Mouse (Mus musculus) c-Kit-positive CD71-positive TER-119-positive erythroid progenitor cells, embryonic 14.5 days (primary cell): ENCODE measurements around the gene Tmem151b.

Source experiments
- DNase-seq: peaks from one replicate; pipeline ENCODE4 v3.0.0-alpha.2; 2013; ENCODE audit warnings: low spot score

Tmem151b gene

DNA sequence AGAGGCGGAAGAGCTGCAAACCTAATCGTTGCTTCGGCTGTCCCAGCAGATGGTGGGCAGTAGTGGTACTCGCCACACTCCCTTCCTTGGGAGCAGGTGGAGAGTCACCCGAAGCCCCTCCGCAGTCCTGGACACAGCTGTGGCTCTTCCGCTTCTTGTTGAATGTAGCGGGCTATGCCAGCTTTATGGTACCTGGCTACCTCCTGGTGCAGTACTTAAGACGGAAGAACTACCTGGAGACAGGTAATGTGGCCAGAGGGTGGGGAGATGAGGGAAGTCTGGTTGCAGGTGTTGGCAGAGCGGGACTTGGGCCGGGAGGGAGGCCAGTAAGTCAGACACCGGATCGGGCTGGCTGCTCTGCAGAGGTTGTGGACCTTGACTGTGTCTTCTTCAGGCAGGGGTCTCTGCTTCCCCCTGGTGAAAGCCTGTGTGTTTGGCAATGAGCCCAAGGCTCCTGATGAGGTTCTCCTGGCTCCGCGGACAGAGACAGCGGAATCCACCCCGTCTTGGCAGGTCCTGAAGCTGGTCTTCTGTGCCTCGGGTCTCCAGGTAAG is 15.1 kb upstream of the Tmem151b start:
- no peak for DNase-seq

DNA sequence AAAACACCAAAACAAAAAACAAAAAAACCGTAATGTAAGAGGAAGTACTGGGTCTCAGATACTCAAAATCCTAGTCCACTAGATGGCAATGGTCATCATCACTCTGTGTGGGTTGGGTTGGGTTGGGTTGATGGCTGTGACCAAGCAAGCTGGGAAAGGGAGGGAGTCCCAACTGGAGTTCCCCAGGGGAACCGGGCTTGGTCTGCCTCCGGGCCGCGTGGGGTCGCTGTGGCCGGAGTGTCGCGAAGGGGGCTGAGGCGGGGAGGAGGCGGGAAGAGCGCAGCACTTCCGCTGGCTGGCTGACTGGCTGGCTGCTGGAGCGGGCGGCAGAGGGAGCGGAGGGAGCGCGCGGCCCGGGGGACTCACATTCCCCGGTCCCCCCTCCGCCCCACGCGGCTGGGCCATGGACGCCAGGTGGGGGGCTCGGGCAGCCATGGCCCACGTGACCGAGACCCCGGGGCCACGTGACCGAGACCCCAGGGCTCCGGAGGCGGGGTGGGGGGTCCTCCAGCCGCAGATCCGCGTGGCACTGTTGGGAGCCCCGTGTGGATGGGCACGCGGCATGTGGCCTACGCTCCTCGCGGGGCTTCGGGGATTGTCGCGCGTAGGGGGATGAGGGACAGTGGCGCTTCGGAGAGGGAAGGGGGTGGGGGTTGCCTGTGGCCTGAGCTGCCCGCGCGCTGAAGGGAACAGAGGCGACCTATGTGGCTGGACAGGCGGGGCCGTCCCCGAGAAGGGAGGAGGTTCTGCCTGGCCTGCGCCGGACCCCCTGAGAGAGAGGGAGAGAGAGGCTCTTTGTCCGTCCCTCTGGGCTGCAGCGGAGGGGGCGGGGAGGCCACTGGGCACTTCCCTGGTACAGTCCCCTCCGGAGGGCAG is 14.4 kb upstream of the Tmem151b start, which contains the start of gene Slc35b2:
TSS of gene Slc35b2 (plus strand) at position 220 of the 876 bp plus-strand sequence.
- no peak for DNase-seq

DNA sequence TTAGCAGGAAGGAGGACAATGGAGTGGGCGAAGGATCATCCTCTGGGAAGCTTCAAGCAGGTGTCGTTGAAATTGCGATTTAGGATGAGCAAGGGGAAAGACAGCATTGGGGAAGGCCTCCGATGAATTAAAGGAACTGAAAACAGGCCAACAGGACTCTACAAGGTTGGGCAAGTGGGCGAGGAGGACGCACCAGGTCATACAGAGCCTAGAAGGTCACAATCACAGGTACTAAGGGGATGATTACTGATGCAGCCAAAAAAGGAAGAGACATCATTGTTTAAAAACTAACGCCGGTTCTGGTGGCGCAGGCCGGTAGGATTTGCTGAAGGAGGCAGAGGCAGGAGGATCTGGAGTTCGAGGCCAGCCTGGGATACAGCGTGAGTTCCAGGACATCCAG is 13.7 kb upstream of the Tmem151b start:
- DNase-seq: no peak

DNA sequence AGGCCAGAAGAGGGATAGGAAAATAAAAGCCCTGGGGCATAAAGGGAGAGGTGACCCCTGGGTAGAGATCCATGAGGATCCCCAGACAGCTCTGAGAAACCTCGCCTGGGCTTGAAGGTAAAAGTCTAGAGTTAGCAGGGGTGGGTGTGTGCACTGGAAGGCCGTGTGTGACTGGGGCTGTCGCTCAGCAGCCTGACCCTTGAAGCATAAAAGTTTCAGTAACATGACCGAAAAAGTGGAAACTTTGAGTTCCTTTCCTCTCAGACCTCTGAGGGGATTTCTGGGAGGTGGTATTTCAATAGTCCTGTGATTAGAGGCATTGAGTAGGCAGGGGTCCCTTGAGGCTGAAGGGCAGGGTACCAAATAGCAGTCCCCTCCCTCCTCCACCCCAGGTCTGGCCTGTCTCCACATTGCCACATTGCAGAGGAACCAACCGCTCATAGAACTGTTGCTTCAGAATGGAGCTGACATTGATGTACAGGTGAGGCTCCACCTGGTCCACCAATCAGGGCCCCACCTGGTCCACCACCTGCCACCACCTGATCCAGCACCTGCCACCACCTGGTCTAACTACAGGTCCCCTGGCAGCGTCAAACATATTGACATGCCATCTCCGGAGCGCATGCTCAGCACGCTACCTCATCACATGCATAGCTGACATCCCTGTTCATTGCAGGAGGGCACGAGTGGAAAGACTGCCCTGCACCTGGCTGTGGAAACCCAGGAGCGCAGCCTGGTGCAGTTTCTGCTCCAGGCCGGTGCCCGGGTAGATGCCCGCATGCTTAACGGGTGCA is 10.5 kb upstream of the Tmem151b start:
- no peak for DNase-seq

DNA sequence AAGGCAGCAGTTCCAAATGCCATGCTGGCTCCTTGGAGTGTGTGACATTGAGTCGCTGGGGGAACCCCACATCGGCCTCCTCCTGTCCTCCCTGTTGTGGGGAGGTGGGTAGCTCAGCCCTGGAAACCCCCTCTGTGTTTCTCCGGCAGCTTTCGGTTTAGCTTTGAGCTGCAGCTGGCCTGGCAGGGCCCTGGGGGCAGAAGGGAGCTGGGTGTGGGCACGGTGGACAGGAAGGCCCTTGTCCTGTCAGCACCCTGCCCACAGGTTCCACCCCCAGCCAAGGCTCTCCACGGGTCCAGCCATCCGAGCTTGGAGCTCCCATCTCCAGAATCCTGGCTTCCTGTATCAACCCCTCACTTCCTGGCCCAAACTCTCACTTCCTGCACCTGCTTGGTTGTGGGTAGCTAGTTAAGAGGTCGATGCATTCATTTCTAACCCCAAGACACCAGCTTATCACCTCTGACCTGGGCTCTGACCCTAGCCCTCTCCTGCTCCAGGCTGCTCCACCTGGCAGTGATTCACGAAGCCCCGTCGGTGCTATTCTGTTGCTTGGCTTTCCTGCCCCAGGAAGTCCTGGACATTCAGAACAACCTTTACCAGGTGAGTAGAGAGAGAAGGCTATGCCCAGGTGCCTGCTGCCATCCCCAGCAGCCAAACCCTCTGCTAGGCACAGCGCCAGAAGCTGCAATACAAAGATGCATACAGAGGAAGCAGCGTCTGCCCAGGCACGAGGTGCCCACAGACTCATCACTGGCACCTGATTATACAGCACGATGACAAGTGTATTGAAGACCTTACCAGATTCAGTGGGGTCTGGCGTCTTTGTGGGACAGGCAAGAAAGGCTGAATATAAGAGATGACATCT is 8.8 kb upstream of the Tmem151b start:
- no peak for DNase-seq

DNA sequence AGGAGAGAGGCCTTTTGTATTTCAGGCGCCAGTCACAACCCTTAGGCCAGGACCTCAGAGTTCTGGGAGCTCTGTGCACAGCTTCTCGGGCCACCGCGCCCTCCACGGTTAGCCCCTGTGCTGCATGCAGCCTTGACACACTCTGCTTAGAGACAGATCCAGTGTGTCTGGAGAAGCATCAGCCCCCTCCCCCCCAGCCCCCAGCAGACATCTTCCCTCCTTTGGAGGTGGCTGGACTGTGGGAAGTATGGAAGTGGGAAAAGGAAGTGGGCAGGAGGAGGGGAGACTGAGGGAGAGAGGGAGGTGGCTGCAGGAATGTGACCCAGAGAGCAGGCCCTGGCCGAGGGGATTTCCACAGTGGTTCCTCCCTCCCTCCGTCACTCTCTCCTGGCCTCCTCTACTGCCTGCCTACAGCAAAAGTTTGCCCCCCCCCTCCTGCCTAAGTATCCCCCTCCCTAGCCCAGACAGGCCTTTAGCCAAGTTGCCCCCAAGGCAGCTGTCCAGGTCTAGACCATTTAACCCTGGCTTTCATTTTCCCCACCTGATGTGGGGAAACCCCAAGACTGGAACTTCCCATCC is 7.9 kb upstream of the Tmem151b start:
- DNase-seq: no peak

DNA sequence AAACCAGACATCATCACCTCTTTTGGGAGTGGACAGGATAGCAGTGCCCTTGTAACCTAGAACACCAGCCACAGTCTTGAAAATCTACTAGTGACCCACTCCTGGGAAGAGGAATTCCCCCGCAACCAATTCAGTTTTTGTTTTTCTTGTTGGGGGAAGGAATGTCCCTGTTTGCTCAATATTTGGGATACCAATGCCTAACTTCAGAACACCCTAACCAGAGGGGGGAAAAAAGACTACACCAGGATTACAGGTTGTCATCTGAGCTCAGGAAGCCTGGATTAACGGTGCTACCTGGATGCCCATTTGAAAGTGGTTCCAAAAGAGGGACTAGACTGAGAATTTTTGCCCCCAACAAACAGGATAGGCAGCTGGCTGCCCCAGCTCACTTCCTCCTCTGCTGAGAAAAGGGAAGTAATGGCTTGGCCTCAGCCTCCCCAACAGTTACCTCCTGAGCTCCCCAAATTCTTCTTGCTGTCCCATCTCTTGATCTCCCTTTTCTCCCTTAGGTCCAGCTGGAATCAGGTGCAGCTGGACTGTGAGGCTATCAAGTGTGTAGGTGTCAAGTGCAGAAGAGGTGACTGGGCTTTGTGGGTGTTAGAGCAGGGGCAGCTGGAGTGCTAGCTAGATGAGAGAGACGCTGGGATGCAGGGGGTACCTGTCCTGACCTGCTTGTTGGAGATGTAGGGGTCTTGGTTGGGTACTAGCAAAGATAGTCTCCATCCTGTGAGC is 7.2 kb upstream of the Tmem151b start:
- no peak for DNase-seq

DNA sequence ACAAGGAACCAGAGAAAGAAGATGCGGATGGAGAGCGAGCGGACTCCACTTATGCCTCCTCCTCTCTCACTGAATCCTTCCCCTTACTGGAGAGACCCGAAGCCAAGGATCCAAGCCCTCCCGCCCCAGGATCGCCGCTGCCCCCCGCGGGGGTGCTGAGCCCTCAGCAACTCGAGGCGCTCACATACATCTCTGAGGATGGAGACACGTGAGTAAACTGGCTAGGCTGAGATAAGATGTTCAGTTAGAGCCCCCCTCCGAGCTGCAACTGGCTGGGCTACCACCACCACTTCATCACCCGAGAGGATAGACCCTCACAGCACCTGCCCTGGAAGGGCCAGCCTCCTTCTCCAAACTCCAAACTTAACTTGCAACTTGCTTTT is 6.6 kb upstream of the Tmem151b start:
- no peak for DNase-seq

DNA sequence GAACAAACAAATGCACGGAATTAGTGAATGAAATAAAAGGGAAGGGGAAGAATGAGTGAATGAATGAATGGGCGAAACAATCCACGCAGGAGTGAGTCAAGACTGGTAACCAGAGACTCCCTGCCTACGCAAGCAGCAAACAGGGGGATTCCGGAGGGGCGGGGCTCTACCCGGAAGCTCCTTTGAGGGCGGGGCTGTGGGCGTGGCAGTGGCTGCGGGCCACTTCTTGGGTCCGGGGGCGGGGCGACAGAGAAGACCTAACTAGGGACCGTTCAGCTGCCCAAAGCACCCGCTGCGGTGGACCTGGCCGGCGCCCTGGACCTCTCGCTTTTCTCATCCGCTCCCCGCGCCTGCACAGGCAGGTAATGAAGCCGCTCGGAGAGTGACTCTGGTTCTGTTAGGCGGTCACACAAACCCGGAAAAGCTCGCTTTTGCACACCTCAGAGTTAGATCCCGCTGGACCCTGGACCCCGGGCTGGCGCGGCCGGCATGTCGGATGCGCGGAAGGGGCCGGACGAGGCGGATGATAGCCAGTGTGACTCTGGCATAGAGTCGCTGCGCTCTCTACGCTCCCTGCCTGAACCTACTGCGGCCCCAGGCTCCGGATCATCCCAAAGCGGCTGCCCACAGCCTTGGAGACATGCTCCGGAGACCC is 6.1 kb upstream of the Tmem151b start, which contains the start of gene Nfkbie:
TSS of gene Nfkbie (plus strand) at position 252 of the 655 bp plus-strand sequence.
- peak; percentile 88 for DNase-seq

DNA sequence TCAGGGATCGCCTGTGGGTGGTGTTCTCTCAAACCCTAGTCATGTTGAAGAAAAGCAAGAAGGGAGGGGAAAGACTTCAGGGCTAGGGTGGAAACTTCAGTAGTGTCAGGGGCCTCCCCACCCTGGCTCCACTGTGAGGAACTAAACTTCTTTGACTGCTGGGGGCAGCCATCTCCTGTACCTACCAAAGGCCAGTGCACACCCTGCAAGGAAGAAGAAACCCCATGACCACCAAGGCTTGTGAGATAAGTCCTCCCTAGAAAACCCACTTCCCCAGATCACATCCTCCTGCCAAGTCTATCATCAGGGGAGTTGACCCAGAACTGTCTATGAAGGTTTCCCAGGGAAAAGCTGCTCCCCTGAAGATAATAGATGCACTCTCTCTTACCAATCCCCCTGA is 4.9 kb upstream of the Tmem151b start:
- DNase-seq: no peak

DNA sequence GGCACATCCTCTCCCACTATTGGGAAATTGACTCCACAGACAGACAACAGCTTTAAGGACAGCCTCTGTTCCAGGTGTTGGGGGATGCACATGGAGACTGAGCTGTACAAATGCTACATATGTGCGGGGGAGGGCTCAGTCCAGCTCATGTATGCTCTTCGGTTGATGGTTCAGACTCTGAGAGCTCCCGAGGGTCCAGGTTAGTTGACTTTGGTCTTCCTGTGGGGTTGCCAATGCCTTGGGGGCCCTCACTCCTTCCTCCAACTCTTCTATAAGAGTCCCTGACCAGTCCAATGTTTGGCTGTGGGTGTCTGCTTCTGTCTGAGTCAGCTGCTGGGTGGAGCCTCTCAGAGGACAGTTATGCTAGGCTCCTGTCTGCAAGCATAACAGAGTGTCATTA is 3.6 kb upstream of the Tmem151b start:
- DNase-seq: no peak

DNA sequence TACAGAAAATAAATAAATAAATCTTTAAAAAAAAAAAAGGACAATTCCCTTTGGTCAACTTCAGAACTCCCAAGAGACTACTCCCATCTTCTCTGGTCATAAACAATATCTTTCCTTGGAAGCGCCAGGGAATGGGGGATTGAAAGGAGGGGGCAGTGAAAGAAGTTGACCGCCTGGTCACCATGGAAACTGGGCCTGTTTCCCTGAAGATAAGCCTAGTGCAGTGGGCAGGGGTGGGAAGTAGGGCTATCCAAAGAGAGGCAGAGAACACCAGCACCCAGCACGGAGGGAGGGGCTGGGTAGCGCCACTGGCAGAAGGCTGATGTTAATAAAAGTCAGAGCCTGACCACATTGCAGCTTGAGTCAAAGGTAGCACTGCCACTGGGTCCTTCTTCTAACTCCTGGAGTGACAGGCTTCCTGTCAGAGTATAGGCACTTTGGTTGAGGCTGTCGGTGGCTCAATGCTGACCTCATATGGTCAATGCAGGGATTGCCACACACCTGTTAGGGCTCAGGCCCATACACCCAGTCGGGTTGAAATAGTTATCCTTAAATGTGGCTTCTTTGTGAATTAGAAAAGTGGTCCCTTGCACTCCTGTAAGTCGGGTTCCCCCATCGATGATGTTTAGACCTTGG is 2.5 kb upstream of the Tmem151b start:
- no peak for DNase-seq

DNA sequence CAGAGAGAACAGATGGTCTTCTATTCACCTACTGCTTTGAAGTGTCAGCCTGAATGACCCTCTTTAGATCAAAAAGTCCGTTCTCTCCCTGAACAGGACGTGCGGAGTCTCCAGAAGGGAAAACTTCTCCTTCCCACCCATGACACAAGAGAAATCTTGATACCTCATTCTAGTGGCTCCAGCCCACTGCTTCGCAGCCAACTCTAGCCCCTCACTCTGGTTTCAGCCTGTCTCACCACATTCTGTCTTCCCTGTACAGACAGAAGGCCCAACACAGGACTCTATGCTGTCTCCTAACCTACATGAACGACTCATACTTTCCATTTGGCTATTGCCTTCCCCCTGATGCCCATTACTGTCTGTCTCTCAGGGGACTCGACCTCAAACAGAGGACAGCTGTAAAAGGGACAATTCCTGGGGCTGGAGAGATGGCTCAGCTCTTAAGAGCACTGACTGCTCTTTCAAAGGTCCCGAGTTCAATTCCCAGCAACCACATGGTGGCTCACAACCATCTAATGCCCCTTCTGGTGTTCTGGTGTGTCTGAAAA is 1.8 kb upstream of the Tmem151b start:
- DNase-seq: no peak

DNA sequence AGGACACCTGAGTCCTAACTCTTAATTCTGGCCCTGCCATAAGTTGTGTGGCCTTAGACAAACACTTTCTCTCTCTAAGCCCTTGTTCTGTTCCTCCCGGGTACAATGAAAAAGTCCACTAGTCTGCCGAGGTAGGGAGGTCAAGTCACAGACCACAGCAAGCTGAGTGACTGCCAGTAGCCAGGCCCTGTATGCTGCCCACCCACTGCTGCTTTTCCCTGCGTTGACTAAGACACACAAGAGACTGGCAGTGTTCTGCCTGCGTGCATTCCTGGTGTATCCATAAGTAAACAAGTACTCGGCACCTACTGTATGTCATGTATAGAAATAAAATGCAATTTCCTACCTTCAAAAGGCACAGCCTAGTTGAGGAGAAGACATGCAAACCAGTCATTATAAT is 776 bp upstream of the Tmem151b start:
- no peak for DNase-seq

DNA sequence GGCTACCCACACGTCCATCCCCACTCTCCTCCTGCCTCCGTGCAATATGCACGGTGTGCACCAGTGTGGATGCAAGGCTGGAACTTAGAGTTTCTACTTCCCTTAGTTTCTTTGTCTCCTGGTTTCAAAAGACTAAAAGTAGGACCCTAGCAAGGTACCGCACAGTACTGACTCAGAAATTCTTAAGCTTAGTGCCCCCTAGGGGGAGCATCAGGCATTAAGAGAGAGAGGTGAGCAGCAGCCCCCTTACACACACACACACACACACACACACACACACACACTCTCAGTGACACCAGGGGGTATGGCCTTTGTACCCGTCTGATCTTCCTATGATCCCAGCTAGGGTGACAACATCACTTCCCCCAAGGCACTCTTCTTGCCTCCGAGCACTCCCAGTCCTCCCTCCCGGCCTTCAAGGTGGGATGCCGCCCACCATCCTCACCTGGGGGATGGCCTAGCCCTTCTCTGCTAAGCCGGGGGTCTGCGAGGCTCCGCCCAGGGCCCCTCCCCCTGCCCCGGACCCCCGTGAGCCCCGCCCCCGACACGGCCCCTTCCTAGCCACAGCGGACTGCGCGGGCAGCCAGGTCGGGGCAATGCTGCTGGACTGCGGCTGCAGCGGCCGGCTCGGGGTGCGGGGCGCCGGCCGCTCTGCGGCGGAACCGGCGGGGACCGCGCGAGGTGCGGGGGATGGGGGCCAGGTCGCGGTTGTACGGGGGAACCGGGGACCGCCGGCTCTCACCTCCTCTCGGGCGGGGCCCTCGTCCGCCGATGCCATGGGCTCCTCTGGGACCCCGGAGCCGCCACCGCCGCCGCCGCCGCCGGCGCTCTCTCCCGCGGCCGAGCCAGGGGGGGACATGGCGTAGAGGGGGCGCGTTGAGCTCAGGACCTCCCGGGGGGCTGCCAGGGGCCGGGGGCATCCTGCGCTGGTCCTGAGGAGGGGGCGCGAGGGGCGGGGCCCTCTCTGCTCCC is 650 bp downstream of the Tmem151b start:
- no peak for DNase-seq

DNA sequence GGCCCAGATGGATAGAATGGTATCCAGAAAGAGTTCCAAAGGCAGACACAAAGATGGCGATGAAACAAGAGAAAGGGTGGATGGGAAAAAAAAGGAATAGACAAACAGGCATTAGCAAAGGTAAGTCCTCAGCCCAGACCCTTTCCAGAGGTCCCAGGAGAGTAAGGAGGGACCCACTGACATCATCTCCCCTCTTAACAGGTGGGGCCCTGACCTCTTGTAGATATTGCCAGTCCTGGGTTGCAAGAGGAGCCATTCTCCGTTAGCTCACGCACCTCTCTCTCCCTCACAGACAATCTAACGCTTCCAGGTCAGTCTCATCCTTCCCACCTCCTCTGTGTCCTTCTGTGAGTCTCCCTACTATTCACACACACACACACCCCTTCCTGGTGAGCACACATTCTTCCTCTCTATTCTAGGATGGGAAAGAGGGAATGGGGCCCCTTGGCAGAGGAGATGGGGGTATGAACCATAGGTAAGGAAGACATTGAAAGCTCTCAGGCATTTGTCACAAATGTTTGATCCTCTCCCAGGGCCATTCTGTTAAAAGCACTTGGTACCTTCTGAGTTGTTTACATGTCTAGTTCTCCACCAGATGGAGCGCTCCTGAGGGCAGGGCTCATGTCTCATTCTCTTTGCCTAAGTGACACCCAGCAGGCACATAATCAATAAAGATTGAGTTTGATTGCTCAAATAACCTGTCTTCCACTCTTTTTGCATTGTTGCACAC is 1.9 kb downstream of the Tmem151b start:
- DNase-seq: no peak

DNA sequence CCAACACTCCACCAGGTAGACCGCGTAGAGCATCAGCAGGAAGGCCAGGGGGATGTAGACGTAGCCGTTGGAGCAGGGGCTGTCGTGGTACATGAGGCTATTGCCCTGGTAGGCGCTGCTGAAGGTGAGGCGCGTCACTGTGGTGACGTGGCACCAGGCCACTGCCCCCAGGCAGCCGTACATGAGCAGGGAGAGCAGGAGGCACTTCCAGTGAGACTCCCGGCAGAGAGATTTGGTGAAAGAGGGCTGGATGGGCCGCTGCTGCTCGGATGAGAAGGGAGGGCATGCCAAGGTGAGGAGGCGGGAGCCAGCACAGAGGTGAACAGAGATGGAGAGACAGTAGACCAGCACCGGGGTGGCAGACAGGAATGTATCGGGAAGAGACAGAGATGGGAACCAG is 2.5 kb downstream of the Tmem151b start:
- DNase-seq: no peak
